Mouse (Mus musculus) embryonic facial prominence, embryonic 13.5 days (tissue): ENCODE data around the gene Iqsec2. TPM values are rescaled to one million over a fixed set of nuclear protein-coding genes. Genes with fewer than 3 reads are reported as not detected.

Source experiments
- ATAC-seq: fragments of 200-750 bp; cut with Nextera tagmentation; 2 replicates; pipeline ENCODE4 v1.8.0; 2017; ENCODE audit warnings: low read depth; ENCODE audit not compliant: insufficient number of reproducible peaks, insufficient read depth, low FRiP score, low TSS enrichment
- H3K27ac ChIP-seq: fragments of 300-500 bp; sonication (generic); 2 replicates; pipeline ENCODE4 v1.5.1; 2015; ENCODE audit warnings: moderate library complexity, mild to moderate bottlenecking, inconsistent platforms
- H3K27me3 ChIP-seq: fragments of 300-500 bp; sonication (generic); 2 replicates; pipeline ENCODE4 v1.6.1; 2015; ENCODE audit warnings: mild to moderate bottlenecking, inconsistent platforms
- H3K36me3 ChIP-seq: fragments of 300-500 bp; sonication (generic); 2 replicates; pipeline ENCODE4 v1.6.1; 2015; ENCODE audit warnings: mild to moderate bottlenecking, inconsistent platforms
- H3K4me1 ChIP-seq: fragments of 300-500 bp; sonication (generic); 2 replicates; pipeline ENCODE4 v1.6.1; 2015; ENCODE audit warnings: inconsistent platforms
- H3K4me2 ChIP-seq: fragments of 300-500 bp; sonication (generic); 2 replicates; pipeline ENCODE4 v1.6.1; 2015; ENCODE audit warnings: moderate library complexity, mild to moderate bottlenecking, inconsistent platforms
- H3K4me3 ChIP-seq: fragments of 300-500 bp; sonication (generic); 2 replicates; pipeline ENCODE4 v1.5.1; 2015; ENCODE audit warnings: mild to moderate bottlenecking, inconsistent platforms
- H3K9ac ChIP-seq: fragments of 300-500 bp; sonication (generic); 2 replicates; pipeline ENCODE4 v1.6.1; 2015; ENCODE audit warnings: mild to moderate bottlenecking, inconsistent platforms
- H3K9me3 ChIP-seq: fragments of 300-500 bp; sonication (generic); 2 replicates; pipeline ENCODE4 v1.6.1; 2016; ENCODE audit warnings: inconsistent platforms
- WGBS: fragments of 180-500 bp; shearing (Covaris S2); methylation state at CpG from one replicate; pipeline ENCODE4 v1.1.7; 2015; ENCODE audit warnings: mixed read lengths; 5-methylcytosine and 5-hydroxymethylcytosine counted together
- polyA plus RNA-seq: library from polyadenylated mRNA; unstranded; fragments of >200 nt; fragmentation: Nextera tagmentation; extraction: Ambion mirVana; gene quantifications from 2 replicates; pipeline ENCODE4 v1.2.1, GENCODE M21; 2015

Gene Iqsec2
- polyA plus RNA-seq, 1 experiment from 2014 or later, result 3.7 TPM

DNA sequence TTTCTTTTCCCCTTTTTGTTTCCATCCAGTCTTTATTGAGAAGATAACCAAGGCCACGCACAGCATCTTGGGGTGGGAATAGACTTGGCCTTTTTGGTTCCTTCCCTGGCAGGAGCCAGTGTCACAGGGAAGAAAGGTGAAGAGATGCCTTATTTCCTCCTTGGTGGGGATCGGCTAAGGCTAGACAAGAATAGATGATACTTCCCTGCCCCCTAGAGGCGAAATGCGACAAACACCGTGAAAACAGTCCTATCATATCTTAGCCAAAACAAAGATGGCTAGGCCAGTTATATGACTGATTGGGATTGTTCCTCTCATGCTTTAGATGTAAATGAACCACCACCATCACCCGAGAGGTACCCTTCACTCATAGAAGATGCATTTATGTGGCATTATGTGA, 7.6 kb downstream of the Iqsec2 start:
- no peaks in the 10 kb centered on the region for H3K9me3 ChIP-seq
- 13% methylated on average over 6 of the region's 6 CpGs for WGBS
- no peaks in the 10 kb centered on the region for H3K36me3 ChIP-seq
- H3K4me1 ChIP-seq, result peaks cover under 1% of the 10 kb centered on the region; the same call in 1 of the 2 replicates
- H3K27me3 ChIP-seq, result peaks cover 57% of the 10 kb centered on the region
- no peak overlapping the region for H3K9ac ChIP-seq
- H3K27ac ChIP-seq, result no peak overlapping the region
- no peak overlapping the region for H3K4me2 ChIP-seq
- no peak overlapping the region for H3K4me3 ChIP-seq
- ATAC-seq, result no peak

- 75% methylated on average over 3 of the region's 3 CpGs for WGBS
- ATAC-seq, result no peak
- H3K27me3 ChIP-seq, result peaks cover 53% of the 10 kb centered on the region
These were observed 14.2 kb downstream of the Iqsec2 start for GRCm38 (mm10) chrX:152158294-152158693.

DNA sequence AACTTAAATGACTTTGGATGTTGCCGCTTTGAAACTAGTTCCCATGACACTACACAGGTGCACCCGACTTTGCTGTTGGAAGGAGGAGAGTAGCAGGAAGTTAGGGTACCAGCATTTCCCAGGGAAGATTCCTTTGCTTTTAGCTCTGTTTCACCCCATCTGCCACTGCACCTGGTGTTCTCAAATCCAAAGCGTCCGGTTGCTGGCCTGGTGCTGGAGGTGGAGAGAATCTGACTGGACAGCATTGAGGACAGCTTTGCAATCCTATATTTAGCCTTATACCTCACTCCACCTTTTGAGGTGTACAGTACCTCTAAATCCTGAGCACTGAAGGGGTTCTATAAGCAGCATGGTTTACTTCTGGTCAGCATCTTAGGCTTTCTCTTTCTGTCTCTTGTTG, 17.3 kb downstream of the Iqsec2 start:
- peaks cover 55% of the 10 kb centered on the region for H3K27me3 ChIP-seq

More at GRCm38 (mm10) chrX:152158294-152158693, 14.2 kb downstream of the Iqsec2 start:
- Histone ChIP-seq H3K9me3 (no peaks in the 10 kb centered on the region), H3K4me1 (no peaks in the 10 kb centered on the region), H3K4me2 (no peak overlapping the region), H3K9ac (no peak overlapping the region), H3K27ac (no peak overlapping the region), H3K36me3 (no peaks in the 10 kb centered on the region), H3K4me3 (no peak overlapping the region)

DNA sequence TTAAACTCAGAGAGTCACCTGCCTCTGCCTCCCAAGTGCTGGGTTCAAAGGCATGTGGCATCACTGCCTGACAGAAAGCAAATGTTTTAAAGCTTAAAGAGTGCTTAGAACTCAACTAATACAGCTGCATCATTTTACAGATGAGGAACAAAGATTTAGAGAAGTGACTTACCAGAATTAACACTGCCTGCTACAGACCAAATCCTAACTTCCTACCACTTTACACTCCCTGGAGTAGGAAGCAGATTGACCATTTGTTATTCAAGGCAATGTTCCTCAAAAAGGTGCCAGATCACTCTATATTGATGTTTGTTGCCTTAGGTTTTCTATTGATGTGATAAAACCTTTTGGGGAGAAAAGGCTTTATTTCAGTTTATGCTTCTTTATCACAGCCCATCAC, 20.0 kb downstream of the Iqsec2 start:
- no peaks in the 10 kb centered on the region for H3K9me3 ChIP-seq
- no peak overlapping the region for H3K4me3 ChIP-seq
- H3K27me3 ChIP-seq, result peaks cover 66% of the 10 kb centered on the region
- no peak overlapping the region for H3K27ac ChIP-seq
- H3K4me2 ChIP-seq, result no peak overlapping the region
- ATAC-seq, result no peak
- no peaks in the 10 kb centered on the region for H3K36me3 ChIP-seq
- no peak overlapping the region for H3K9ac ChIP-seq
- H3K4me1 ChIP-seq, result no peaks in the 10 kb centered on the region

More for the DNA sequence above, 17.3 kb downstream of the Iqsec2 start:
- Histone ChIP-seq H3K9me3 (no peaks in the 10 kb centered on the region), H3K4me1 (no peaks in the 10 kb centered on the region), H3K36me3 (no peaks in the 10 kb centered on the region), H3K4me2 (no peak overlapping the region), H3K4me3 (no peak overlapping the region), H3K27ac (no peak overlapping the region), H3K9ac (no peak overlapping the region)
- ATAC-seq, result no peak
- WGBS, result 86% methylated on average over 4 of the region's 4 CpGs

DNA sequence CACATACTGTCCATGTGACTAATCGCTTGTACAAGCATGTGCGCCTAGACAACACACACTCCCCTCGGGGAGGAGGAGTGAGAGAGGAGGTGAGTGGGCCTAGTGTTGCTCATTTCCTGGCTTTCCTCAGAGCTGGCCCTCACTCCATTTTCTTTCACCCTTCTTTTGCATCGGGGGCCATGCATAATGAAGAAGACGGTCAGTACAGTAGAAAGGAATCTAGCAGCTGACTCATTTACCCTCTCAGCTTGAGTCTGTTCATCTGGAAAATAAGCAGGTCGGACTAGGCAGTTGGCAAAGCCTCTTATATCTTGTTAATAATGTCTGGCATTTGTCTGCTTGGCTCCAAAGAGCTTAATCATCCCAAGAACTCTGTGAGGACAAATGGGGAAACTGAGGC, 22.1 kb downstream of the Iqsec2 start:
- H3K4me1 ChIP-seq, result peaks cover 2% of the 10 kb centered on the region; the same call in 1 of the 2 replicates
- H3K27ac ChIP-seq, result no peak overlapping the region
- no peaks in the 10 kb centered on the region for H3K36me3 ChIP-seq
- H3K27me3 ChIP-seq, result peaks cover 72% of the 10 kb centered on the region
- H3K9me3 ChIP-seq, result no peaks in the 10 kb centered on the region
- no peak overlapping the region for H3K4me2 ChIP-seq
- no peak overlapping the region for H3K4me3 ChIP-seq
- ATAC-seq, result no peak
- no peak overlapping the region for H3K9ac ChIP-seq
- WGBS, result 82% methylated on average over 6 of the region's 6 CpGs

GRCm38 (mm10) chrX:152168521-152168920, 24.5 kb downstream of the Iqsec2 start:
- no peak overlapping the region for H3K4me2 ChIP-seq
- H3K27me3 ChIP-seq, result peaks cover 78% of the 10 kb centered on the region
- peaks cover 9% of the 10 kb centered on the region for H3K4me1 ChIP-seq
- H3K27ac ChIP-seq, result no peak overlapping the region
- no peaks in the 10 kb centered on the region for H3K36me3 ChIP-seq
- no peak overlapping the region for H3K9ac ChIP-seq
- WGBS, result 88% methylated on average over 1 of the region's 1 CpGs
- no peak overlapping the region for H3K4me3 ChIP-seq
- no peak for ATAC-seq
- no peaks in the 10 kb centered on the region for H3K9me3 ChIP-seq

- 0 out of 2 replicates have a peak, but pooled peaks have one; percentile 52 for ATAC-seq
These were observed 27.3 kb downstream of the Iqsec2 start for GRCm38 (mm10) chrX:152171041-152172026.

DNA sequence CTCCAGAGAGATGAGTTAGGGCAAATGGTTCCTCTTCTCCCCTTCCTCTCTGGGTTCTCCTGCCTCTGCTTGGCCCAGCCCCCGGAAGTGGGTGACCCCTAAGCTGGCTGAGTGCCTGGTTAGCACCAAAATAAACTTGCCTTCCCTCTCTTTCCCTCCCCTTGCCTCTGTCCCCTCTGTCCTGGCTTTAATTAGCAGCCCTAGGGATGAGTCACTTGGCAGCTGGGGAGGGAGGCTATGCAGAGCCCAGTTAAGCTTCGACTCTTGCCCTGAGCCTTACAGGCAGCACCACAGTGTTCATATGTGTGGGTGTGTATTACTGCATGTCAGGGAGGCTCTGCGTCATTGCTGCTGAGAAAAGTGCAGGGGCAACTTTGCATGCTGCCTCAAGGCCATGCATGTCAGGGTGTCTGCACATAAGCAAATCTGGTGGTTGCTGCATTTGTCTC, 28.4 kb downstream of the Iqsec2 start:
- no peak for ATAC-seq
- peaks cover 68% of the 10 kb centered on the region for H3K27me3 ChIP-seq

More at GRCm38 (mm10) chrX:152171041-152172026, 27.3 kb downstream of the Iqsec2 start:
- H3K27me3 ChIP-seq, result peaks cover 68% of the 10 kb centered on the region
- peaks cover 9% of the 10 kb centered on the region for H3K4me1 ChIP-seq
- H3K27ac ChIP-seq, result no peak overlapping the region
- no peak overlapping the region for H3K4me2 ChIP-seq
- H3K4me3 ChIP-seq, result no peak overlapping the region
- no peak overlapping the region for H3K9ac ChIP-seq
- whole genome bisulfite sequencing, result 66% methylated on average over 6 of the region's 6 CpGs
- no peaks in the 10 kb centered on the region for H3K36me3 ChIP-seq
- H3K9me3 ChIP-seq, result no peaks in the 10 kb centered on the region

GRCm38 (mm10) chrX:152175284-152175683, 31.2 kb downstream of the Iqsec2 start:
- WGBS, result 35% methylated on average over 3 of the region's 3 CpGs
- peak; percentile 26; the same call in 1 of the 2 replicates for ATAC-seq
- Histone ChIP-seq H3K36me3 (no peaks in the 10 kb centered on the region), H3K27ac (no peak overlapping the region), H3K9ac (no peak overlapping the region), H3K4me1 (peaks cover 14% of the 10 kb centered on the region), H3K4me2 (no peak overlapping the region), H3K9me3 (no peaks in the 10 kb centered on the region), H3K4me3 (no peak overlapping the region), H3K27me3 (peaks cover 76% of the 10 kb centered on the region)

More for the DNA sequence above, 28.4 kb downstream of the Iqsec2 start:
- Histone ChIP-seq H3K9ac (no peak overlapping the region), H3K27ac (no peak overlapping the region), H3K4me2 (no peak overlapping the region), H3K9me3 (no peaks in the 10 kb centered on the region), H3K36me3 (no peaks in the 10 kb centered on the region), H3K4me3 (no peak overlapping the region), H3K4me1 (peaks cover 9% of the 10 kb centered on the region)
- WGBS, result 35% methylated on average over 3 of the region's 3 CpGs

DNA sequence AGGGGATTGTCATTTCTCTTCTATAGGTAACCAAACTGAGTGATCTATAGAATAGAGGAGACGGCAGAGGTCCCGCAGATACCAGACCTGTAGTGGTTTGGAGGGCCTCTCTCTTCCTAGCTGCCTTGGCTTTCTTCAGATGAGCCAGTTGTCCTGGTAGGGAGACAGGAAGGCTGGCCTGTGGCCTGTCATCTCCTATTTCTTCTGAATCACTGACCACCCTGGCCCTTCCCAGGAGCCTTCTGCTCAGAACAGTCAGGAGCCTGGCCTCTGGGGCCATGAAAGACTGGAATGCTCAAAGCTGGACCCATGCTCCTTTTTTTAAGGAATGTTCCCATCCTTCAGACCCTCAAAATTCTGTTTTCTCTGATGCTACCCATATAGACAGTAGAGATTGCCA, 33.8 kb downstream of the Iqsec2 start:
- ATAC-seq, result no peak
- Histone ChIP-seq H3K27me3 (peaks cover 64% of the 10 kb centered on the region), H3K4me1 (0 out of 2 replicates have a peak, but pooled peaks cover 5% of the 10 kb centered on the region)

DNA sequence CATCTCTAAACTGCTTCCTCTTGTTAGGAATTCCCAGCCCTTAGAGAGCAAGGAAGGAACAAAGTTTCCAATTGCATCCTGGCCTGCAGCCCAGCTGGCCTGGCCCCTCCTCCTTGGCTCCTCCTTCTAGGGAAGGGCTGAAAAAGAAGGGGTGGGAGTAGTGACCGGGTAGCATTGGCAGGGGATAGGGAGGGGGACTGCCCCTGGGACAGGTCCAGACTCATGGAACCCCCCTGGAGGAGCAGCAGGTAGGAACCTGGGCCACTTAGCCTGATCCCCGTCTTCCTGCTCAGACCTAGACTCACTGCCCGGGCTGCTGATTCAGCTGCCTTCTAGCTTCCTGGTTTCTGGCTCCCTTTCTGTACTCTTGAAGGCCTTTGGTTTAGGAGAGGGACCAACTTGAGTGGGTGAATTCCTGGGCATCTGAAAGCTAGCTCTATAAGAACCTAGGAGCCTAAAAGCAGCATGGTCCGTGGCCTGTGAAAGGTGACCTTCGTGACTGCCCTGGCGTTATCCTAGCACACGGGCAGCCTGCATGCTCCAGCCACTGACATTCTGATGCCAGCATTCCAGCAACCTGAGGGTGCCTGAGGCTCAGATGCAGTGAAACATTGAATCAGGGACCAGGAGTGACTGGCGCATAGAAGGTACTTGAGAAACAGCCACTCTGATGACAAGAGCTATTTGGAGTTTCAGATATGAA, 34.9 kb downstream of the Iqsec2 start:
- 0 out of 2 replicates have a peak, but pooled peaks cover 5% of the 10 kb centered on the region for H3K4me1 ChIP-seq
- H3K27ac ChIP-seq, result peak overlapping the region; percentile 57
- WGBS, result 37% methylated on average over 8 of the region's 8 CpGs
- H3K9ac ChIP-seq, result peak overlapping the region; percentile 40; the same call in 1 of the 2 replicates
- no peaks in the 10 kb centered on the region for H3K9me3 ChIP-seq
- H3K4me2 ChIP-seq, result peak overlapping the region; percentile 50
- peak; percentile 69; the same call in 1 of the 2 replicates for ATAC-seq
- no peaks in the 10 kb centered on the region for H3K36me3 ChIP-seq
- peaks cover 60% of the 10 kb centered on the region for H3K27me3 ChIP-seq
- H3K4me3 ChIP-seq, result peak overlapping the region; percentile 37

More for the DNA sequence above, 33.8 kb downstream of the Iqsec2 start:
- Histone ChIP-seq H3K36me3 (no peaks in the 10 kb centered on the region), H3K9me3 (no peaks in the 10 kb centered on the region), H3K27ac (no peak overlapping the region), H3K4me3 (no peak overlapping the region), H3K4me2 (no peak overlapping the region), H3K9ac (no peak overlapping the region)
- 94% methylated on average over 2 of the region's 2 CpGs for WGBS
